Mouse (Mus musculus) spleen, adult 2 months (tissue): ENCODE measurements around the gene Vdr. TPM values are rescaled to one million over a fixed set of nuclear protein-coding genes. Genes with fewer than 3 reads are reported as not detected.
A peak's percentile ranks its signal among the peaks of the same experiment; 100 is the strongest.

Source experiments
- DNase-seq, 2 experiments: peaks; one replicate each; pipeline versions ENCODE4 v3.0.0 to v3.0.0-alpha.2; 2012 to 2021; ENCODE audit warnings: low spot score in 2 of 2, low read depth in 1 of 2
- H3K27ac ChIP-seq: fragments of 200-500 bp; 2 replicates; pipeline ENCODE4 v1.5.1; 2012; ENCODE audit warnings: low read length, inconsistent platforms; ENCODE audit not compliant: insufficient read depth
- H3K27me3 ChIP-seq: fragments of 200-500 bp; 2 replicates; pipeline ENCODE4 v1.6.1; 2012; ENCODE audit warnings: mild to moderate bottlenecking, moderate library complexity, low read length, inconsistent platforms; ENCODE audit not compliant: control insufficient read depth, insufficient read depth
- H3K36me3 ChIP-seq: fragments of 200-500 bp; 2 replicates; pipeline ENCODE4 v1.6.1; 2012; ENCODE audit warnings: mild to moderate bottlenecking, low read length, inconsistent platforms; ENCODE audit not compliant: control insufficient read depth, insufficient read depth
- H3K4me1 ChIP-seq: fragments of 200-500 bp; 2 replicates; pipeline ENCODE4 v1.6.1; 2011; ENCODE audit warnings: inconsistent platforms; ENCODE audit not compliant: control insufficient read depth, insufficient read depth, insufficient read length
- H3K4me3 ChIP-seq: fragments of 200-500 bp; 2 replicates; pipeline ENCODE4 v1.5.1; 2011; ENCODE audit warnings: mild to moderate bottlenecking, inconsistent platforms; ENCODE audit not compliant: insufficient read depth, insufficient read length; ENCODE audit errors: extremely low read depth
- CTCF ChIP-seq: fragments of 200-500 bp; IDR thresholded peaks from 2 replicates; pipeline ENCODE4 v1.5.1; 2011; ENCODE audit warnings: mild to moderate bottlenecking, inconsistent platforms; ENCODE audit not compliant: insufficient read depth, insufficient read length, insufficient replicate concordance; ENCODE audit errors: extremely low read depth
- POLR2A ChIP-seq: fragments of 200-500 bp; IDR thresholded peaks from 2 replicates; pipeline ENCODE4 v1.6.1; 2011; ENCODE audit warnings: low read depth, low read length, inconsistent platforms
- WGBS: fragments of 180-500 bp; shearing (Covaris S2); methylation state at CpG from one replicate; pipeline ENCODE4 v1.1.7; 2018; 5-methylcytosine and 5-hydroxymethylcytosine counted together
- polyA plus RNA-seq: library from polyadenylated mRNA; depleted of rRNA; stranded (reverse); fragments of >200 nt; gene quantifications from 2 replicates; pipeline ENCODE4 v1.2.3, GENCODE M21; 2012

Vdr gene
- polyA plus RNA-seq, 1 experiment: 0.70 TPM

DNA sequence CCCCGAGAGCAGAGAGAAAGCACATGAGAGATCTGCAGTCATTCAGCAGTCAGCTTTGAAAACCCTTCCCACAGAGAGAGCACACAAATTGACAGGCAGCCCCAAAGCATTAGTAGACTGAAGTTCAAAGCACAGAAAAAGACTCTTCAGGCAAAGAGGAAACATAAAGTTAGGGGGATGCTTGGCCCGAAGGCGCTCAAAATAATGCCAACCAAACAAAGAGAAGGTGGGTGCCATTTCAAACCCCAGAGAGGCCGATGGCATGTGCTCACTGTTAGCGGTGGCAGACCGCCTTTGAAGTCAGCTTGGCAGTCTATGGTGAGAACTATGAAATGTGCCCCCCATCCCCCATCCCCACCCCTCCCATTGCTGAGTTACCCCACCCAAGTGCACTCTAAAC lies 68.4 kb downstream of the Vdr start:
- Histone ChIP-seq H3K4me3 (no peak overlapping the region), H3K36me3 (no peaks in the 10 kb centered on the region), H3K27me3 (no peaks in the 10 kb centered on the region), H3K27ac (peak overlapping the region; percentile 10), H3K4me1 (peaks cover 31% of the 10 kb centered on the region)
- TF ChIP-seq POLR2A: no peak
- no peak for TF ChIP-seq CTCF
- no peak for DNase-seq
- 63% methylated on average over 6 of the region's 6 CpGs for WGBS

DNA sequence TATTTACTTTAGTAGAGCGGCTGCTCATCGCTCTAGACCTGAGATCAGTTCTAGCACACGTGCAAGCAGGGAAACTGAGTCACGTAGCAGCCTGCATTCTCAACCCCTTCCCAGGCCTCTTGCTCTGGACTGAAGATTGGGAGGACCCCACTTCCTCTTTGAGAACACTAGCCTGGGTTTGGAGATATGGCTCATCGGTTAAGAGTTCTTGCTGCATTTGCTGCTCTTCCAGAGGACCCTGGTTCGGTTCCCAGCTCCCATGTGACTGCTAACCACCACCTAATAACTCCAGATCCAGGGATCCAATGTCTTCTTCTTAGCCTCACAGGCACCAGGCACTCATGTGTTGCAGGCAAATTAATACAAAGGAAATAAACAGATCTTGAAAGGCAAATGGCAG lies 69.0 kb downstream of the Vdr start:
- Histone ChIP-seq H3K36me3 (no peaks in the 10 kb centered on the region), H3K4me3 (no peak overlapping the region), H3K4me1 (peaks cover 35% of the 10 kb centered on the region), H3K27ac (0 out of 2 replicates have a peak overlapping the region, but pooled peaks have one; percentile 6), H3K27me3 (no peaks in the 10 kb centered on the region)
- no peak for DNase-seq
- WGBS: 70% methylated on average over 6 of the region's 6 CpGs
- TF ChIP-seq POLR2A (no peak), CTCF (no peak)

DNA sequence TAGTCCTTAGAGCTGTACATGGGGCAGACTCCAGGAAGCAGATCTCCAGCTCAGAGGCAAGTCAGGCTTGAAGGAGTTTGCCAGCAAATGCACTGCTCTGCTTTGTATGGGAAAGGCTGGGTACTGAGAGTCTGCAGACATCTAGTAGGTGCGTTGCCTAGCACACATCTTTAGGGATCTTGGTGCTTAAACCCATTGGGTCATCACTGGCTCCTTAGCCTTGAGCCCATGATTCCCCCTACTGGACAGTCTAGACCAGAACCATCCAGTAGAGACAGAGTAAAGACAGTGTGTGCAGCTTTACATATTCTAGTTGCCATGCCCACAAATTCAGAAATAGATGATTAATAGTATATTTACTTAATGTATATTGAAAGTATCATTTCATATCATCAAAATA lies 69.6 kb downstream of the Vdr start:
- WGBS: 87% methylated on average over 1 of the region's 1 CpGs
- TF ChIP-seq CTCF: peak; percentile 7; the same call in 1 of the 2 replicates
- no peak for TF ChIP-seq POLR2A
- Histone ChIP-seq H3K36me3 (no peaks in the 10 kb centered on the region), H3K4me3 (no peak overlapping the region), H3K4me1 (peaks cover 40% of the 10 kb centered on the region), H3K27me3 (no peaks in the 10 kb centered on the region), H3K27ac (no peak overlapping the region)
- DNase-seq: no peak

- TF ChIP-seq CTCF (no peak), POLR2A (no peak)
- Histone ChIP-seq H3K36me3 (no peaks in the 10 kb centered on the region), H3K27ac (no peak overlapping the region), H3K4me3 (no peak overlapping the region), H3K4me1 (peaks cover 40% of the 10 kb centered on the region), H3K27me3 (no peaks in the 10 kb centered on the region)
- 67% methylated on average over 3 of the region's 3 CpGs for WGBS
- no peak for DNase-seq
Observed at GRCm38 (mm10) chr15:97839991-97840455, 70.4 kb downstream of the Vdr start.

DNA sequence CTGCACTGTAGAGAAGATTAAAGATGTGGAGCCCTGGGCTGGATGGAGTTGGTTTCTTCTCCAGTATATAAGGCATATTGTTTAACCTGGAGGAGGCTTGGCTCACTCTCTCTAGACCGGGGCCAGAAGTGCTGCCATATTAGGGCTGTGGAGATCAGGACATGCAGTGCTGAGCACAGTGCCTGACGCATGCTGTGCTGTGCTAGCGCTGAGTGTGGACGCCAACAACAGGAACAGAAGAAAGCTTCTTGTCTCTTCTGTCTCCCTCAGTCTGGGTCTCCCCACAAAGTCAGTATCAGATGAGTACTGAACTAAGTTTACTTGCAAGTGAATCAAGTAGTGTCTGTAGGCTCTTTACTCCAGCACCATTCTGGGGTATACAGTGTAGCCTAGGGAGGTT lies 71.0 kb downstream of the Vdr start:
- DNase-seq: no peak
- Histone ChIP-seq H3K36me3 (no peaks in the 10 kb centered on the region), H3K4me3 (no peak overlapping the region), H3K27ac (no peak overlapping the region), H3K27me3 (no peaks in the 10 kb centered on the region), H3K4me1 (peaks cover 40% of the 10 kb centered on the region)
- 78% methylated on average over 4 of the region's 4 CpGs for WGBS
- TF ChIP-seq POLR2A (no peak), CTCF (no peak)

GRCm38 (mm10) chr15:97839012-97839411 lies 71.4 kb downstream of the Vdr start:
- Histone ChIP-seq H3K27me3 (no peaks in the 10 kb centered on the region), H3K4me1 (peaks cover 40% of the 10 kb centered on the region), H3K36me3 (no peaks in the 10 kb centered on the region), H3K4me3 (no peak overlapping the region), H3K27ac (no peak overlapping the region)
- TF ChIP-seq POLR2A: no peak
- TF ChIP-seq CTCF: no peak
- WGBS: 85% methylated on average over 2 of the region's 2 CpGs
- DNase-seq: no peak

- Histone ChIP-seq H3K27ac (no peak overlapping the region), H3K4me3 (no peak overlapping the region), H3K4me1 (peaks cover 38% of the 10 kb centered on the region), H3K36me3 (no peaks in the 10 kb centered on the region), H3K27me3 (no peaks in the 10 kb centered on the region)
- DNase-seq: no peak
- WGBS: 80% methylated on average over 4 of the region's 4 CpGs
- TF ChIP-seq POLR2A (no peak), CTCF (no peak)
Observed at GRCm38 (mm10) chr15:97838395-97838794, 72.0 kb downstream of the Vdr start.
